Mouse (Mus musculus) MEL (cell line): ENCODE results near the gene Wdr35. TPM values are rescaled to one million over a fixed set of nuclear protein-coding genes. Genes with fewer than 3 reads are reported as not detected.
A peak's percentile ranks its signal among the peaks of the same experiment; 100 is the strongest.

Experiments used
- DNase-seq: peaks from one replicate; pipeline ENCODE4 v3.0.0; 2011; ENCODE audit warnings: low read depth, low spot score
- H3K27ac ChIP-seq: 2 replicates; pipeline ENCODE4 v1.5.1; 2012; ENCODE audit warnings: low read depth, mild to moderate bottlenecking, control low read depth, low read length, moderate library complexity; ENCODE audit not compliant: control insufficient read depth
- H3K27me3 ChIP-seq, 2 experiments: fragments of 150-350 bp in 1 of 2; sonication (generic) in 1 of 2; 2 replicates each; pipeline ENCODE4 v1.6.1; 2012; ENCODE audit warnings: low read length in 2 of 2, mild to moderate bottlenecking in 2 of 2, improper control_type of control experiment in 1 of 2, moderate library complexity in 1 of 2; ENCODE audit not compliant: insufficient read depth in 2 of 2, control insufficient read depth in 1 of 2
- H3K36me3 ChIP-seq, 2 experiments: 2 replicates each; pipeline ENCODE4 v1.6.1; 2012 to 2014; ENCODE audit warnings: low read length in 2 of 2, improper control_type of control experiment in 1 of 2, inconsistent platforms in 1 of 2, mild to moderate bottlenecking in 1 of 2; ENCODE audit not compliant: insufficient read depth in 2 of 2, control insufficient read depth in 1 of 2
- H3K4me1 ChIP-seq, 2 experiments: fragments of 150-350 bp in 1 of 2; sonication (generic) in 1 of 2; 2 replicates each; pipeline ENCODE4 v1.6.1; 2012; ENCODE audit warnings: low read length in 2 of 2, improper control_type of control experiment in 1 of 2, mild to moderate bottlenecking in 1 of 2; ENCODE audit not compliant: insufficient read depth in 2 of 2, control insufficient read depth in 1 of 2
- H3K4me3 ChIP-seq, 2 experiments: fragments of 150-350 bp in 1 of 2; sonication (generic) in 1 of 2; 2 replicates each; pipeline ENCODE4 v1.5.1; 2012; ENCODE audit warnings: low read depth in 2 of 2, low read length in 2 of 2, mild to moderate bottlenecking in 2 of 2, moderate library complexity in 2 of 2, control low read depth in 1 of 2, improper control_type of control experiment in 1 of 2; ENCODE audit not compliant: control insufficient read depth in 1 of 2, insufficient read depth in 1 of 2
- H3K79me2 ChIP-seq: 2 replicates; pipeline ENCODE4 v1.6.1; 2012; ENCODE audit warnings: mild to moderate bottlenecking, low read length, moderate library complexity; ENCODE audit not compliant: control insufficient read depth, poor library complexity, insufficient read depth
- H3K9ac ChIP-seq: 2 replicates; pipeline ENCODE4 v1.6.1; 2012; ENCODE audit warnings: low read depth, mild to moderate bottlenecking, control low read depth, low read length, moderate library complexity; ENCODE audit not compliant: control insufficient read depth, poor library complexity, severe bottlenecking
- H3K9me3 ChIP-seq: fragments of 150-350 bp; sonication (generic); replicated peaks from 2 replicates; pipeline ENCODE4 v1.6.1; 2012; ENCODE audit warnings: mild to moderate bottlenecking, low read length, improper control_type of control experiment, moderate library complexity; ENCODE audit not compliant: insufficient read depth
- BHLHE40 ChIP-seq: IDR thresholded peaks from 2 replicates; pipeline ENCODE4 v1.6.1; 2012; ENCODE audit warnings: low read depth, mild to moderate bottlenecking, inconsistent platforms, low read length, improper control_type of control experiment, borderline replicate concordance
- CHD1 ChIP-seq: IDR thresholded peaks from 2 replicates; pipeline ENCODE4 v1.6.1; 2012; ENCODE audit warnings: low read depth, mild to moderate bottlenecking, inconsistent platforms, low read length, improper control_type of control experiment
- CTCF ChIP-seq, 3 experiments: IDR thresholded peaks in 2 of 3; conservative IDR thresholded peaks in 1 of 3; 2 replicates each; pipeline ENCODE4 v1.5.1; 2011 to 2012; ENCODE audit warnings: low read length in 3 of 3, low read depth in 2 of 3, mild to moderate bottlenecking in 2 of 3, improper control_type of control experiment in 1 of 3, inconsistent platforms in 1 of 3, mixed read lengths in 1 of 3, moderate library complexity in 1 of 3; ENCODE audit not compliant: control insufficient read depth in 1 of 3, insufficient read depth in 1 of 3, poor library complexity in 1 of 3, severe bottlenecking in 1 of 3
- E2F4 ChIP-seq: IDR thresholded peaks from 2 replicates; pipeline ENCODE4 v1.6.1; 2011; ENCODE audit warnings: low read depth, low read length, improper control_type of control experiment, borderline replicate concordance
- ELF1 ChIP-seq: IDR thresholded peaks from 2 replicates; pipeline ENCODE4 v1.6.1; 2014; ENCODE audit warnings: low read depth, mild to moderate bottlenecking, inconsistent platforms, low read length, improper control_type of control experiment, moderate library complexity
- EP300 ChIP-seq, 2 experiments: IDR thresholded peaks; 2 replicates each; pipeline ENCODE4 v1.6.1; 2011; ENCODE audit warnings: improper control_type of control experiment in 2 of 2, low read length in 2 of 2, low read depth in 1 of 2, mild to moderate bottlenecking in 1 of 2
- ETS1 ChIP-seq: IDR thresholded peaks from 2 replicates; pipeline ENCODE4 v1.6.1; 2012; ENCODE audit warnings: low read depth, mild to moderate bottlenecking, inconsistent platforms, low read length, improper control_type of control experiment, moderate library complexity
- GABPA ChIP-seq: IDR thresholded peaks from 2 replicates; pipeline ENCODE4 v1.6.1; 2012; ENCODE audit warnings: low read depth, mild to moderate bottlenecking, inconsistent platforms, low read length, improper control_type of control experiment, moderate library complexity
- GATA1 ChIP-seq: IDR thresholded peaks from 2 replicates; pipeline ENCODE4 v1.6.1; 2011; ENCODE audit warnings: low read depth, low read length, improper control_type of control experiment
- HCFC1 ChIP-seq: IDR thresholded peaks from 2 replicates; pipeline ENCODE4 v1.6.1; 2012; ENCODE audit warnings: low read depth, mild to moderate bottlenecking, inconsistent platforms, low read length, improper control_type of control experiment, moderate library complexity
- JUND ChIP-seq: IDR thresholded peaks from 2 replicates; pipeline ENCODE4 v1.6.1; 2011; ENCODE audit warnings: low read depth, mild to moderate bottlenecking, improper control_type of control experiment, low read length
- MAFK ChIP-seq: IDR thresholded peaks from 2 replicates; pipeline ENCODE4 v1.6.1; 2011; ENCODE audit warnings: low read depth, mild to moderate bottlenecking, low read length, improper control_type of control experiment, borderline replicate concordance
- MAX ChIP-seq: IDR thresholded peaks from 2 replicates; pipeline ENCODE4 v1.6.1; 2011; ENCODE audit warnings: low read length, improper control_type of control experiment
- MEF2A ChIP-seq: IDR thresholded peaks from 2 replicates; pipeline ENCODE4 v1.6.1; 2014; ENCODE audit warnings: low read depth, mild to moderate bottlenecking, inconsistent platforms, low read length, improper control_type of control experiment; ENCODE audit not compliant: poor library complexity, insufficient replicate concordance, severe bottlenecking; ENCODE audit errors: extremely low read depth
- MXI1 ChIP-seq: IDR thresholded peaks from 2 replicates; pipeline ENCODE4 v1.6.1; 2011; ENCODE audit warnings: mild to moderate bottlenecking, low read depth, low read length, improper control_type of control experiment
- MYB ChIP-seq: IDR thresholded peaks from 2 replicates; pipeline ENCODE4 v1.6.1; 2011; ENCODE audit warnings: mild to moderate bottlenecking, low read depth, low read length, improper control_type of control experiment
- MYC ChIP-seq: IDR thresholded peaks from 2 replicates; pipeline ENCODE4 v1.6.1; 2011; ENCODE audit warnings: low read depth, mild to moderate bottlenecking, low read length, improper control_type of control experiment, moderate library complexity
- NRF1 ChIP-seq: IDR thresholded peaks from 2 replicates; pipeline ENCODE4 v1.6.1; 2014; ENCODE audit warnings: low read depth, mild to moderate bottlenecking, inconsistent platforms, low read length, improper control_type of control experiment, moderate library complexity; ENCODE audit not compliant: poor library complexity, insufficient read depth, severe bottlenecking
- POLR2A ChIP-seq, 2 experiments: IDR thresholded peaks; 2 replicates each; pipeline ENCODE4 v1.6.1; 2011 to 2012; ENCODE audit warnings: low read length in 2 of 2, mild to moderate bottlenecking in 2 of 2, control low read depth in 1 of 2, improper control_type of control experiment in 1 of 2, low read depth in 1 of 2, moderate library complexity in 1 of 2; ENCODE audit not compliant: control insufficient read depth in 1 of 2, insufficient read depth in 1 of 2, poor library complexity in 1 of 2
- POLR2AphosphoS2 ChIP-seq: IDR thresholded peaks from 2 replicates; pipeline ENCODE4 v1.6.1; 2011; ENCODE audit warnings: low read length, improper control_type of control experiment
- RCOR1 ChIP-seq: IDR thresholded peaks from 2 replicates; pipeline ENCODE4 v1.6.1; 2012; ENCODE audit warnings: low read depth, mild to moderate bottlenecking, inconsistent platforms, low read length, improper control_type of control experiment
- SIN3A ChIP-seq: IDR thresholded peaks from 2 replicates; pipeline ENCODE4 v1.6.1; 2012; ENCODE audit warnings: low read length, improper control_type of control experiment, inconsistent platforms
- SMC3 ChIP-seq: IDR thresholded peaks from 2 replicates; pipeline ENCODE4 v1.6.1; 2011; ENCODE audit warnings: low read depth, low read length, improper control_type of control experiment
- TAL1 ChIP-seq: IDR thresholded peaks from 2 replicates; pipeline ENCODE4 v1.6.1; 2012; ENCODE audit warnings: mild to moderate bottlenecking, inconsistent platforms, low read length, moderate library complexity, mixed read lengths
- TBP ChIP-seq: IDR thresholded peaks from 2 replicates; pipeline ENCODE4 v1.8.0; 2011; ENCODE audit warnings: low read depth, low read length, improper control_type of control experiment
- UBTF ChIP-seq: IDR thresholded peaks from 2 replicates; pipeline ENCODE4 v1.6.1; 2012; ENCODE audit warnings: low read depth, mild to moderate bottlenecking, inconsistent platforms, low read length, improper control_type of control experiment, moderate library complexity, borderline replicate concordance; ENCODE audit not compliant: insufficient read depth
- USF1 ChIP-seq: IDR thresholded peaks from 2 replicates; pipeline ENCODE4 v1.6.1; 2014; ENCODE audit warnings: low read depth, mild to moderate bottlenecking, inconsistent platforms, low read length, improper control_type of control experiment, moderate library complexity
- ZC3H11A ChIP-seq: IDR thresholded peaks from 2 replicates; pipeline ENCODE4 v1.6.1; 2012; ENCODE audit warnings: low read depth, mild to moderate bottlenecking, inconsistent platforms, low read length, improper control_type of control experiment
- ZKSCAN1 ChIP-seq: IDR thresholded peaks from 2 replicates; pipeline ENCODE4 v1.6.1; 2012; ENCODE audit warnings: low read depth, mild to moderate bottlenecking, inconsistent platforms, low read length, improper control_type of control experiment, moderate library complexity
- ZMIZ1 ChIP-seq: IDR thresholded peaks from 2 replicates; pipeline ENCODE4 v1.6.1; 2012; ENCODE audit warnings: low read depth, mild to moderate bottlenecking, inconsistent platforms, low read length, improper control_type of control experiment, moderate library complexity
- ZNF384 ChIP-seq: IDR thresholded peaks from 2 replicates; pipeline ENCODE4 v1.6.1; 2012; ENCODE audit warnings: low read depth, mild to moderate bottlenecking, inconsistent platforms, low read length, improper control_type of control experiment
- polyA plus RNA-seq, 2 experiments: library from polyadenylated mRNA; stranded (reverse) in 1 of 2; unstranded in 1 of 2; fragments of >175 nt in 1 of 2; fragments of >200 nt in 1 of 2; gene quantifications; 2 replicates each; pipeline versions ENCODE4 v1.2.1 to v1.2.4; 2012; ENCODE audit warnings: low replicate concordance in 2 of 2, low read depth in 1 of 2; ENCODE audit not compliant: insufficient read length in 2 of 2, insufficient read depth in 1 of 2, missing spikeins in 1 of 2
- total RNA-seq: library from RNA; depleted of rRNA; stranded (reverse); fragments of 300-350 nt; gene quantifications from 2 replicates; pipeline ENCODE4 v1.2.3, GENCODE M21; 2012

Wdr35 gene
- total and polyA plus RNA-seq, 3 experiments, result 5.7 to 5.9 TPM; not detected in 1

- Histone ChIP-seq H3K27me3 (no peaks in the 10 kb centered on the region), H3K79me2 (no peaks in the 10 kb centered on the region), H3K9me3 (no peaks in the 10 kb centered on the region), H3K4me3 (no peak overlapping the region), H3K36me3 (no peaks in the 10 kb centered on the region), H3K27ac (no peak overlapping the region), H3K9ac (no peak overlapping the region), H3K4me1 (no peaks in the 10 kb centered on the region)
- no peak for DNase-seq
- TF ChIP-seq ZMIZ1, result no peak
- no peak for TF ChIP-seq MAFK
- no peak for TF ChIP-seq CHD1
These were observed 24.6 kb downstream of the Wdr35 start for GRCm38 (mm10) chr12:8998318-8998717.

DNA sequence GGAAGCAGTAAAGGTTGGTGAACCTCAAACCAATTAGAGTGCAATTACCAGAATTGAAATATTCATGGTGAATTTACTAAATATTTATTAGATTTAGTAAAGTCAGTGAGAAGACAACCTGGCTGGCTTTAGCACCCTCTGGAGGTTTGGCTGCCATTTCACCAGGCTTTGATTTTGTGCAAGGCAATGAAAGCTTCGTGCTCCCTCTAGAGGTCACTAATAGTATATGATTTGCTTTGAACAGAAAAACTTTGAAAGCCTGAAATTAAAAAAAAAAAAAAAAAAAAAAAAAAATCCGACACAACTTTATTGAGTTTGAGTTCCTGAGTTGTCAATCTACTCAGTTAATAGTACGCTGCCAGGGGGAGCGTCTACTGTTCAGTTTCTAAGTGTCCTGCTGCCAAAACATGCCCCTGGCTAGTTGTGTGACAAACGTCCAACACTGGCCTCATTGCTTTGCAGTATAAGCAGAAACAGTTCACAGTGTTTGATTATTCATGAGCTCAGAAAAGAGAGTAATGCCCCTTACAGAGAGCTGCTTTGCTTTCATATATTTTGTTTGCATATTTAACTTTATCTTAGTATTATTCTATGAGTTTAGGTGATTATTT, 28.5 kb downstream of the Wdr35 start:
- Histone ChIP-seq H3K27ac (no peak overlapping the region), H3K9me3 (no peaks in the 10 kb centered on the region), H3K79me2 (no peaks in the 10 kb centered on the region), H3K4me1 (no peaks in the 10 kb centered on the region), H3K9ac (no peak overlapping the region), H3K4me3 (no peak overlapping the region), H3K27me3 (no peaks in the 10 kb centered on the region), H3K36me3 (no peaks in the 10 kb centered on the region)
- DNase-seq, result peak; percentile 83
- TF ChIP-seq ZKSCAN1, result no peak
- TF ChIP-seq ZC3H11A, result peak; percentile 90
- TF ChIP-seq MAX, result no peak
- no peak for TF ChIP-seq ZMIZ1
- no peak for TF ChIP-seq TAL1
- TF ChIP-seq MAFK, result no peak
- TF ChIP-seq MYB, result no peak
- TF ChIP-seq UBTF, result no peak
- no peak for TF ChIP-seq MXI1
- no peak for TF ChIP-seq SIN3A
- TF ChIP-seq BHLHE40, result no peak
- no peak for TF ChIP-seq JUND
- no peak for TF ChIP-seq RCOR1
- no peak for TF ChIP-seq USF1
- TF ChIP-seq ELF1, result 0 out of 2 replicates have a peak, but pooled peaks have one; percentile 10
- no peak for TF ChIP-seq POLR2AphosphoS2
- peak; percentile 97 for TF ChIP-seq ZNF384
- no peak for TF ChIP-seq E2F4
- no peak for TF ChIP-seq ETS1
- TF ChIP-seq HCFC1, result no peak
- no peak for TF ChIP-seq TBP
- peak; percentile 52 to 98 (median 62) for TF ChIP-seq CTCF (IDR thresholded peaks at IDR 0.05 in 2 of 3, conservative IDR thresholded peaks at IDR 0.05 in 1 of 3; ENCODE audit: control insufficient read depth in 1 of 3, insufficient read depth in 1 of 3, low read depth in 2 of 3, low read length in 3 of 3, poor library complexity in 1 of 3, severe bottlenecking in 1 of 3)
- TF ChIP-seq MYC, result no peak
- no peak for TF ChIP-seq CHD1
- TF ChIP-seq EP300 (IDR thresholded peaks at IDR 0.05; ENCODE audit: low read depth in 1 of 2, low read length in 2 of 2), result no peak
- no peak for TF ChIP-seq NRF1
- TF ChIP-seq SMC3, result peak; percentile 89
- no peak for TF ChIP-seq GABPA
- no peak for TF ChIP-seq MEF2A
- TF ChIP-seq POLR2A (IDR thresholded peaks at IDR 0.05; ENCODE audit: control insufficient read depth in 1 of 2, insufficient read depth in 1 of 2, low read depth in 1 of 2, low read length in 2 of 2, poor library complexity in 1 of 2), result no peak
- TF ChIP-seq GATA1, result no peak
